ENCODE assay signal across 8 mouse cellular contexts in genomic region chr14:24841715-24842496, GRCm38 (mm10).
DNase-seq lines count a peak whose midpoint lies in the region; ATAC-seq and TF ChIP-seq lines count a peak whose summit lies in the region.
"Had no signal": no experiment of that assay in that cellular context is flagged by ENCODE, and none has a peak within 500 bp of the region (broad histone marks: within the 10 kb centered on the region; RNA-seq: fewer than 3 reads in every experiment).

No protein-coding gene starts in this region.

- H3K27me3 ChIP-seq in liver, postnatal 0 days (ENCODE audit: insufficient read depth, low read length), result no peaks in the 10 kb centered on the region
- H3K27me3 ChIP-seq: liver, embryonic 13.5 days had no signal

- H3K4me2 ChIP-seq in liver, postnatal 0 days (ENCODE audit: low read depth, low read length), result no peak overlapping the region
- H3K4me2 ChIP-seq: liver, embryonic 13.5 days had no signal

- ATAC-seq in liver, postnatal 0 days, result no peak

- peak; percentile 64; the same call in 1 of the 2 replicates for TF ChIP-seq POLR2A in cortical plate, adult 2 months (IDR thresholded peaks at IDR 0.05; ENCODE audit: extremely low read depth, insufficient read depth, low read length)

- no peak for TF ChIP-seq CTCF in cortical plate, adult 2 months (IDR thresholded peaks at IDR 0.05; ENCODE audit: extremely low read depth, insufficient read depth, low read length)
- no peak for TF ChIP-seq CTCF in liver, postnatal 0 days (IDR thresholded peaks at IDR 0.05; ENCODE audit: low read depth)

- no peak for TF ChIP-seq EP300 in liver, postnatal 0 days (IDR thresholded peaks at IDR 0.05; ENCODE audit: low read depth)

- H3K27ac ChIP-seq in cortical plate, adult 2 months (ENCODE audit: insufficient read depth, low read length), result no peak overlapping the region
- H3K27ac ChIP-seq in liver, postnatal 0 days (ENCODE audit: low read depth), result no peak overlapping the region
- H3K27ac ChIP-seq: liver, embryonic 13.5 days had no signal

- no peaks in the 10 kb centered on the region for H3K9me3 ChIP-seq in liver, postnatal 0 days (ENCODE audit: low read length)
- H3K9me3 ChIP-seq: liver, embryonic 13.5 days had no signal

- peak; percentile 87 to 88 for DNase-seq in frontal cortex, adult 2 months (ENCODE audit: extremely low spot score in 1 of 2, low spot score in 1 of 2)
- peak; percentile 73 to 86 for DNase-seq in left cerebral cortex, adult 9 months (ENCODE audit: low spot score in 2 of 2)
- DNase-seq in retina, adult 2 months (ENCODE audit: low read depth, low spot score), result peak; percentile 23
- DNase-seq in liver, postnatal 0 days, result no peak
- DNase-seq in thymus, postnatal 36 days, result no peak
- DNase-seq in adrenal gland, postnatal 4 days (ENCODE audit: low spot score in 2 of 2), result no peak
- DNase-seq: liver, embryonic 13.5 days had no signal

- H3K36me3 ChIP-seq in liver, postnatal 0 days (replicated peaks; ENCODE audit: insufficient read depth, low read length), result no peaks in the 10 kb centered on the region
- H3K36me3 ChIP-seq: liver, embryonic 13.5 days had no signal

- WGBS in liver, postnatal 0 days (ENCODE audit: insufficient replicate concordance), result 74% methylated on average over 17 of the region's 17 CpGs

- no peak overlapping the region for H3K9ac ChIP-seq in liver, postnatal 0 days (replicated peaks)
- H3K9ac ChIP-seq: liver, embryonic 13.5 days had no signal

- peaks cover 9% of the 10 kb centered on the region for H3K4me1 ChIP-seq in cortical plate, adult 2 months (ENCODE audit: control insufficient read depth, insufficient read depth, low read length)
- no peaks in the 10 kb centered on the region for H3K4me1 ChIP-seq in liver, postnatal 0 days (ENCODE audit: insufficient read depth)
- H3K4me1 ChIP-seq: liver, embryonic 13.5 days had no signal

- no peak overlapping the region for H3K4me3 ChIP-seq in cortical plate, adult 2 months (ENCODE audit: insufficient read depth, low read length)
- H3K4me3 ChIP-seq in liver, postnatal 0 days (ENCODE audit: low read depth, low read length), result no peak overlapping the region
- H3K4me3 ChIP-seq: liver, embryonic 13.5 days had no signal

Comparison
In these comparisons a context has a peak if more than half of its experiments do, and no peak if none do; other contexts are left out.
1. DNase-seq: peak in frontal cortex, adult 2 months (2 of 2), left cerebral cortex, adult 9 months (2 of 2) and retina, adult 2 months (single experiment); none in liver, postnatal 0 days (single experiment), thymus, postnatal 36 days (0 of 2) and adrenal gland, postnatal 4 days (0 of 2).